Mouse (Mus musculus) small intestine, adult 2 months (tissue): ENCODE measurements around the gene Gls.

Experiments
- CTCF ChIP-seq: fragments of 200-500 bp; IDR thresholded peaks from 2 replicates; pipeline ENCODE4 v1.5.1; 2012; ENCODE audit warnings: low read depth, mild to moderate bottlenecking, control low read depth, inconsistent platforms, low read length, moderate library complexity, mixed read lengths; ENCODE audit not compliant: insufficient replicate concordance, insufficient read length; ENCODE audit errors: extremely low read depth
- POLR2A ChIP-seq: fragments of 200-500 bp; IDR thresholded peaks from 2 replicates; pipeline ENCODE4 v1.6.1; 2012; ENCODE audit warnings: low read depth, mild to moderate bottlenecking, control low read depth, inconsistent platforms, low read length, moderate library complexity

DNA sequence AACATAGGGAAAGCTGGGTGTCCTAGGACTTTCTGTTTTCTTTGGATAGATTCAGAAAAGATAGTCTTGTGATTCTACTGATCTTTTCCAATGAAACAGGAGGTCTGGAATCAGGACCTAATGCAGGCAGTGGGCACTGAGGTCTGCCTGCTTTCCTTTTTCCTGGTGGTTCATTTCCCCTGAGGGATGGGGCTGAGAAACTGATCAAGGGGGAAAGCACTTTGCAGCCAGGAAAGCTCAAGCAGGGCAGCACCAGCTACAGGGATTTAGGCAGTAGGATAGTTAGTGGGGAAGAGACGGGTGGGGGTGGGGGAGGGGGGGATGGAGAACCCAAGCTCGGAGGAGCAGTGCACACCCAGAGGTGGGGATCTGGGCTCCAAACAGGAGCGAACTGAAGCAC is 80.1 kb downstream of the Gls start:
- TF ChIP-seq POLR2A, result no peak
- TF ChIP-seq CTCF, result no peak
